Mouse (Mus musculus) cerebellum, adult 11-12 months (tissue): ENCODE measurements around the gene Srp14.

Experiments
- DNase-seq: peaks from one replicate; pipeline ENCODE4 v3.0.0; 2022

The Srp14 gene

DNA sequence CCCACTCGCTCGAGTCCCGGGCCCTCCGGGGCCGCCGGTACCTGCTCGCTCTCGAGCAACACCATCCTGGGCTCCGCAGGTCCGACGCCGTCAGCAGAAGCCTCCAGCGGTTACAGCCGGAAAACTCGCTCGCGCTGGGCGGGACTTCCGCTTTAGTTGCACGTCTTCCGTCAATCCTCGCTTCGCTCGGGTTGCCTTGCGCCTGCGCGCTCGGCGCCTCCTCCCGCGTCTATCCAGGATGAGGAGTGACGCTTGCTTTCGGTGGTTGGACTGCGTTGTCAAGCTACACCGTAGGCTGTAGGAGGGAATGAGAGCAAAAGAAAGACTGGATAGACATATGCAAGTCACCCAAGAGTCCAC lies at the start of gene Srp14:
Gene Srp14, minus strand, starts transcription at position 162 of the 360 bp plus-strand sequence.
- peak; percentile 93 for DNase-seq

- DNase-seq: no peak
Measured at GRCm38 (mm10) chr2:118526545-118526944, 47.0 kb upstream of the Srp14 start.

- DNase-seq: no peak
Measured at GRCm38 (mm10) chr2:118524811-118525210, 45.3 kb upstream of the Srp14 start.

DNA sequence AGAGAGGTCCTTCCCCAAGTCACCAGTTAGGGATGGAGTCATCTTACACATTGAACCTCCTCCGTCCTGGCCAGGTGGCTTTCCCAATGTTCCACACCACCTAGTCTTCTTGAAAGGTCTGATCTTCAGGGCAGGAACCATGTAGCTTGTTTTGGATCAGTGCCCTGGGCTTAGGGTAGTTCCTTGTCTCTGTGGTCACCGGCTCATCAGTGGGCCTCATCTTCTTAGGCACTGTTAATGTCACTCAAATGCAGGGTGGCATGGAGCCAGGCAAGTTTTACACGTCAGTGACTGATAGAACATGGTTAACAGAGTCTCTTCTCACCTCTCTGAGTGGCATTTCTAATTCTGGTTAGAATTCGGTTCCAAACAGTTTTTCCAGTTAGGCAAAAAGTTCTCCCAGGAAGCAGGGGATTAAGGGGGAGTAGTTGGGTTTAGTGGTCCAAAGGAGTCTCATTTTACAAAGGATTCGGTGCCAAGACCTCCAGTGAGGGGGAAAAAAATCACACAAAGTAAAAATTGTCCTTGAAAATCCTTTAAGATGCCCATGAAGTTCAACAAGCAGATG lies 43.7 kb upstream of the Srp14 start:
- DNase-seq: no peak

- no peak for DNase-seq
Measured at GRCm38 (mm10) chr2:118522265-118522664, 42.8 kb upstream of the Srp14 start.

DNA sequence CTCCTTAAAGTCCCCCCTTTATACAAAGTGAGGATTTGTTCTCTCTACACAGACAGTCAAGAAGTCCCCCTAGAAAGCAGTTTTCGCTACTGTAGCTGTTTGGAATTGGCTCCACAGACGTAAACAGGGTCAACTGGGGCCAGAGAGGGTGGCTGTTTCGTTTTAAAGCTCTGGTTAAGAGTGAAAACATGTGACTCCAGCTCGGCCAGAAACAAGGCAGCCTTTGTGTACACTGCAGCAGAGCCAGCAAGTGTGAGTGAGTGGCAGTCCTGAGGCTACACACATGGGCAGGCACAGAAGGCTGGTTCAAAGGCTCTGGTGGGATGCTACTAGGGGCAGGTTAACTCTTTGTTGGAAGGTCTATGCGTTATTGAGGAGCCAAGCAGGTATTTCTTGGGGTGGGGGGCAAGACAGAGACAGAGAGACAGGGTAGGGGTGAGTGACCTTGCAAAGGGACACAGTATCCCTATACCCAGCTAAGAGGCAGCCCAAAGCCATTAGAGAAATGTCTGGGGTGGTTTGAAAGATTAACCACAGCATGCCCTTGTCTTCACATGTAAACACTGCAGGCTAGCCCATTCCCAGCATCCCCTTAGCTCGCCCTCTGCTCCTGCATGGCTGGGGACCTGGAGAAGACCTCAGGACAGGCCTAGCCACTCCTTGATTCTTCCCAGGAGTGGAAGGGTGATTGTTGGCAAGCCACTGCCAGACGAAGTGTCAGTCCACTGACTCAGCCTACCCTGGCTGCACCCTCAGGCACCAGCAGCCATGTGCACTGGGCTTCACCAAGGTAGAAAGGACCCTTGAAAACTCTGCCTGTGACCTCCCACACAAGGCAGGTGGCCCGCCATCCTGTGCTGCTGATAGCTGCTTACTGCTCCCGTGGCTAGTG lies 40.8 kb upstream of the Srp14 start:
- no peak for DNase-seq

GRCm38 (mm10) chr2:118512418-118513377 lies 33.2 kb upstream of the Srp14 start:
- DNase-seq: no peak

GRCm38 (mm10) chr2:118511779-118512417 lies 32.4 kb upstream of the Srp14 start:
- no peak for DNase-seq

- DNase-seq: peak; percentile 73
Measured at GRCm38 (mm10) chr2:118510447-118511310, 31.2 kb upstream of the Srp14 start.

DNA sequence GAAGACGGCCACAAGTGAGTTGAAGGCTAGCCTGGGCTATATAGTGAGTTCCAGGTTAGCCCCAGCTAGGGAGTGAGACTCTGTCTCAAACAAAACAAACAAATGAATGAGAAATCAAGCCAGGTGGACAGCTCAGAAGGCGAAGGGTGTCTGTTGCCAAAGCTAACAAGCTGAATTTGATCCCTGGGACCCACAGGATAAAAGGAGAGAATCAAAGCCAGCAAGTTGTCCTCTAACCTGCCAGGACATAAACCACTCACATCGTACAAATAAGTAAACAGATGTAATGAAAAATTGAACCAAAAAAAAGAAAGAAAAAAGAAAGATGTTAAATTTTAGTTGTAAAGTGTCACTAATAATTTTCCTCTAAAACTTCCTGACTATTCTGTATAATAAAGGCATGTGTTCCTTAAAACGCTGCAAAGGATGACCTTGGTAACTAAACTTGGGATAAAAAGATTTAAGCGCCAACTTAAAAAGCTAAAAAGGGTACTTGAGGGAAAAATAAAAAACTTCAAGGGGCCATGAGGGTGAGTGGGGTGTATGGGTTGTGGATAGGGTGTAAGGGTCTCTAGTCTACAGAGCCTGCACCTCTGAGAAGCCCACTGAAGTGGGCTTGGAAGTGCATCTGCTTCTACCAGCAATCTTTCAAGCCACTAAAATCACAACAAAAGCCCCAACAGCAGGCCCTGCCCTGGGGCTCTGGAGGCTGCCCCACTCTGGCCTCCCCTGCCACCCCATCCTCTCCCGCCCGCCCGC lies 30.4 kb upstream of the Srp14 start:
- DNase-seq: no peak

DNA sequence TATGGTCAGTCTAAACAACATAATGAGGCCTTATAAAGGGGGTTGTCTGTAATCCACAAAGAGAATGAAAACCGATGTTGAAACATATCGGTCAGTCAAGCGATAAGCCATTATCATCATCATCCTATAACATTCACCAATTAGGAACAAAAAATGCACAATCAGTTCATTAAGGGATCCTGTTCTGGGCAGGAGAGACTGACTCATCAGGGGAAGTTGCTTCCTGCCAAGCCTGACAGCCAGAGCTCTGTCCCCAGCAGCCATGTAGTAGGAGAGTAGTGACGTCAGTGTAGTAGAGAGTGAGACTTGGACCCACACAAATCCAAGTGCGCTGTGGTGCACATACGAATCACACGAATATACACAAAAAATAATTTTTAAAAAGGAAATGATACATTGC lies 27.6 kb upstream of the Srp14 start:
- no peak for DNase-seq

- DNase-seq: no peak
Measured at GRCm38 (mm10) chr2:118500191-118500590, 20.7 kb upstream of the Srp14 start.

- no peak for DNase-seq
Measured at GRCm38 (mm10) chr2:118499135-118499961, 19.8 kb upstream of the Srp14 start.

DNA sequence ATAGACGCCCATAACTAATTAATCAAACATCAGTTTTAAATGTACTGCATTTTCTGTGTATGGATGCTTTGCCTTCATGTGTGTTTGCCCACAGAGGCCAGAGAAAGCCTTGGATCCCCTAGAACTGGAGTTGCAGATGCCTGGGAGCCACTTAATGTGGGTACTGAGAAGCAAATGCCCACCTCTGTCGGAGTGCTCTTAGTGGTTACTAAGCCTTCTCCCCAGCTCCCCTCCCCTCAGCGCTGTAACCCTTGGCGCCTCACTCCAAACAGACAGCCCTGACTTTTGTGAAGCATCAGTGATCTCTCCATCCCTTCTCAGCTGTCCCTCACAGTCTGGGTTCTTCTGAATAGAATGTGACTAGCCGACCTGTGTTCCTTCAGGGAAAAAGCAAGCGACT lies 19.0 kb upstream of the Srp14 start:
- no peak for DNase-seq

- DNase-seq: no peak
Measured at GRCm38 (mm10) chr2:118497890-118498289, 18.4 kb upstream of the Srp14 start.

DNA sequence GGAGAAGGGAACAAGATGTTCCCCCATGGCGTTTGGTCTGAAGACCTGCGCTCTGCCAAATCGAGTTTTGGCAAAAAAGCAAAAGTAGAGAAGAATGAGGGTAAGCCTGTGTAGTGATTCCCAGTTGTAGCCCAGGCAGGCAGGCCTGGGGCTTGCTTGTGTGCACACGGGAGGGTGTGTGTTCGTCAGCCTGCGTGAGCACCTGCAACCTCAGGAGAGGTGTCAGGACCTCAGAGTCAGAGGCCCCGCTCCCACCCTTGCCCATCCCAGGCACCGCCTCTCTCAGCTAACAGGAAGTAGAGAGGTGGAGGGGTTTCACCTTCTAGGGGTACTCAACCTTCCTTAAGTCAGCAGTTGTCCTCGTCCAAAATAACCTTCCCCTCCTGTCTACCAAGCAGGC lies 15.5 kb upstream of the Srp14 start:
- no peak for DNase-seq

DNA sequence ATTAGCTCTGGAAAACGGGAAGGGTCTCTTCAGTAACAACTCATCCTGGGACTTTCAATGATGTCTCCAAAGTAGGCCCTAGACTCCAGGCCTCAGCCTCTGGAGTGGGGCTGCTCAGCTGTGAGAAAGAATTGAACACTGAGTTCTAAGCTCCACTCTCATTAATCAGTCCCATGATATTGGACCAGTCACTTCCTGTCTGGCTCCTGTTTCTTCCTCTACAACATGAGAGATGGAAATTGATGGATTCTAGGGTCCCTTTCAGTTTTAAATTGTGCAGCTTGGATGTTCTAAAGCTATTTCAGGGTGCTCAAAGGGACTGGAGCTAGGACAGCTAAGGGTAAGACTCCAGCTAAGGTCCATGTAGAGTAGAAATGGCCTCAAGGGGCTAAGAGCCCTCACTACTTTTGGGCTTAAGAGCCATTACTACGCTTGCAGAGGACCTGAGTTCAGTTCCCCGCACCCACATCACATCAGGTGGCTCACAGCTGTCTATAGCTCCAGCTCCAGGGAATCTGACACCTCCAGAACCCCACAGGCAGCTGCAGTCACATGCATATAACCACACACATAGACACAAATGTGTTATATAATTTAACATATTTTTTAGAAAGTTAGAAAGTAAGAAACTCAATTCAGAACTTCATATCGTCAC lies 12.4 kb upstream of the Srp14 start:
- no peak for DNase-seq

DNA sequence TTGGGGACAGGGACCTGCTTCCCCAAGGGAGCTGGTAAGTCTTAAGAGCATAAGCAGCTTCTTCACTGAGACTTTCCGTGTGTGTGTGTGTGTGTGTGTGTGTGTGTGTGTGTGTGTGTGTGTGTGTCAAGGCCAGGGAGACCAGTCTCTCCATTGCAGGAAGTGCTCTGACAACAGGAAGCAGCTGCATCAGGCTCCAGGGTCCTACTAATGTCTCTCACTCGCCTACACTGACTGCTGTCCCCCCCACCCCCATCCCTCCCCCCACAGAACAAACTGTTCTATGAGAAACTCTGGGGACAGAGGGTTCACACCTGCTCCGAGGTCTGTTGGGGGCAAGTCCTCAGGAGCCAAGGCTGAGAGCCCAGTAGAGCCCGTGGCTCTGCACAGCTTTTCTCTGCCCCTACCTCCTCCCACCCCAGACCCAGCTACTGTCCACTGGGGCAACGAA lies 11.8 kb upstream of the Srp14 start:
- DNase-seq: no peak
